Mouse (Mus musculus) MEL-GATA-1-ER (cell line): ENCODE measurements around the gene Lancl3.
A peak's percentile ranks its signal among the peaks of the same experiment; 100 is the strongest.
"Not testable (repeated sequence)": the region's sequence is repeated elsewhere in the genome, so short reads cannot be mapped to it uniquely, and the experiment has no call there.

Experiments used
- DNase-seq: peaks from one replicate; pipeline ENCODE4 v3.0.0-alpha.2; 2012; ENCODE audit warnings: low read depth; ENCODE audit errors: extremely low read depth

The Lancl3 gene

DNA sequence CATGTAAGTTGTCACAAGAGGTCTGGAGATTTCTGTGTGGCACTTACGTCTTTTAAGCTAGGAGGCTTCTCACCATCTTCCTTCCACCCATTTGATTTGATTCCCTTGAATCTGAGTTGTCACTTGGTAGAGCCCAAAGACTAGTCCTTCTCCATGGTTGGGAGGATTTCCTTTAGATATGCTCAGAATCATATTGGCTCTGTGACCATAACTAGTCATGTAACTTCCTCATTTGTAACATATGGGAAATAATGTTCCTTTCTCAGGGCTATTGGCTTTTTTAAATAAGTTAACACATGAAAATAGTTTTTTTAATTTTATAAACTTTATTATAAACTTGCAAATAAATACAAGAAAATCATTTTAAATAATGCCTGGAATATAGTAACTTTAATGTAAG lies 59.6 kb downstream of the Lancl3 start:
- DNase-seq, result peak; percentile 52

DNA sequence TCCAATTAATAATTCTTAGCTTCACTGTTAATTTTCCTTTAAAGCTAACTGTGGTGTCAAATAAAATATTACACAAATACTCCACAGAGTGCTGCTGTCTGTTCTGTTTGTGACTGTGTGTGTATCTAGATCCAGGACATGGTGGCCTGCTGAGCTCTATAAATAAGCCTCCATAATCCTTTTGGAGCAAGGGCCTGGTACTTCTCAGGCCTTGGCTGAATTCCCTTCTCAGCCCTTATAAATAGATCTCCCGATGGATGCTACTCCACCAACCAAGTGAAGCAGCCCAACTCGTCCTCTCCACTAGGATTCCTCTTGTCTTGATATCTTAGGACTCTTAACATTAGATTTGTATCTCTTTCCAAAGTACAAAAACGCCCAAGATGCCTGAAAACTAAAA lies 71.4 kb downstream of the Lancl3 start:
- no peak for DNase-seq

DNA sequence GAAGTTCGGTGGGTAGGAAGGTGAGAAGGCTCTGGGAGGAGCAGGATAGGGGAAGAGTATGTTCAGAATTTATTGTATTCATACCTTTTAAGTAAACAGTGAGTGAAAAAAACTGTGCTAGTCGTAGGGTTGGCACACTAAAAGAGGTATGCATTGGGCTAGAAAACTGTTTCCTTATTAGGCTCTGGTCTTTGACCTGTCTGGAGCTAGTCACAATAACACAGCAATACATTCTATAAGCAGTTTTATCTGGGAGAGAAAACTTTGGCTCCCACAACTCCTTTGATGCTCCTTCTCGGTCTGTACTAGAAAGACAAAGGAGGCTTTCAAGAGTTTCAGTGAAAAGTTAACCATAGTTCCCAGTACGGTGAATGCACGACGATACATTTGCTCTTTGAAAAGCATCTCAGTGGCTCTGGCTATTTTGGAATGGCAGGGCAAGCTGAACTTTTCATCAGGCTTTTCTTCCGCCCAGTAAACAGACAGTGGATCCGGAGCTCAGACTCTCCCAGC lies 72.3 kb downstream of the Lancl3 start:
- DNase-seq, result no peak

DNA sequence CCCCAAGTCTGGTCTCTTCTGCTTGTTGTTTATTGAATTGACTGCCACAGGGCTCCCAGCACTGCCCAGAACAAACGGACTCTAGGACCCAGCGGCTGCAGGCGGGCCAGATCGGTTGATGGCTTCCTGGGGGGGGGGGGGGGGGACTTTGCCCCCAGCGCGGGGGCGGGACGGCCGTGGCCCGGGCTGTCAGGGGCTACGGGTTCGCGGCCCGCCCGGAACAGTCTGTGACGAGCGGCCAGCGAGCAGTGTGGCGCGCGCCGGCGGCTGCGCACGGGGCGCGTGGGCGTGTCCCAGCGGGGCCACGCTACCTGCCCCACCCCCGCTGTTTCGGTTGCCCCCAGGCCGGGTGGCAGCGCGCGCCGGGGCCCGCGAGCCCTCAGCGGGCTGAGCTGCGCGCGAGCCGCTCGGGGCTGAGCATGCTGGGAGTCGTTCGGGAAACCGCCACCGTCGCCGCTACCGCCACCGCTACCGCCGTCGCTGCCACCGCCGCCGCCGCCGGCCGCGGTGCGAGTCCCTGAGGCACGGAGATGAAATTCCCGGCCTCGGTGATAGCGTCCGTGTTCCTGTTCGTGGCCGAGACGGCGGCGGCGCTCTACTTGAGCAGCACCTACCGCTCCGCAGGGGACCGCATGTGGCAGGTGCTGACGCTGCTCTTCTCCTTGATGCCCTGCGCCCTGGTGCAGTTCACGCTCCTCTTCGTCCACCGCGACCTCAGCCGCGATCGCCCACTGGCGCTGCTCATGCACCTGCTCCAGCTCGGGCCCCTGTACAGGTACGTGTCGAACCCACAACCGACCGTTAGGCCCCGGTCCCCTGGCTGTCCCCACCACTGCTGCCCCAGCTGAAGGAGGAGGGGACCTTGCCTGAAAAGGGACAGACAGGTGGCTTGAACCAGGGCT lies 73.0 kb downstream of the Lancl3 start, which contains the start of gene Xk:
Gene Xk (plus strand): TSS at position 297 of the 902 bp plus-strand sequence.
- DNase-seq, result peak; percentile 67

DNA sequence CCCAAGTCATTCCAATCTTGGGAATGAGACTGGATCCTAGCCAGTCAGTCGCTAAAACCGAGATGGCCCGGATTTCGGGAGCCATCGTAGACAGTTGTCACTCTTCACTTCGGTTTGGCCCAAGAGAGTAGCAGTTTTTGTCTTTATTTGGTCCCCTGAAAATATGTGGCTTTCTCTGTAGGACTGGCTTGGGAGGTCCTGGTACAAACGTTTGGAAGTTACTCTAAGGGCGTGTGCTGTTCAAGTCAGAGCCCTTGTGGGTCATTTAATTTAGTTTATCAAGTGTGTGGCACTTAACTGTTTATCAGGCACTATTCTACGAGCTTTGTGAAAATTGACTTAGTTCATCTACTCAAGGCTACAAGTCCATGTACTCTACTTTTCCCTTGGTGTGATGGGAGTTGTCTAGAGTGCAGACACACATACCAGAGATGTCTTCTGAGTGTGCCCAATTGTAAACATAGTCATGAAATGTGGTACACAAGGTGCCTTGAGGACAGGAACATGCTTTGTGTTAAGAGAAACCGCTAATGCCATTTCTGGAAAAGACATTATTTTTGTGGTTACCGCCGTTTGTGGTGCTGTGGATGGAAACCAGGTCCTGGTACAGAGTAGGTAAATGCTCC lies 73.8 kb downstream of the Lancl3 start:
- no peak for DNase-seq

DNA sequence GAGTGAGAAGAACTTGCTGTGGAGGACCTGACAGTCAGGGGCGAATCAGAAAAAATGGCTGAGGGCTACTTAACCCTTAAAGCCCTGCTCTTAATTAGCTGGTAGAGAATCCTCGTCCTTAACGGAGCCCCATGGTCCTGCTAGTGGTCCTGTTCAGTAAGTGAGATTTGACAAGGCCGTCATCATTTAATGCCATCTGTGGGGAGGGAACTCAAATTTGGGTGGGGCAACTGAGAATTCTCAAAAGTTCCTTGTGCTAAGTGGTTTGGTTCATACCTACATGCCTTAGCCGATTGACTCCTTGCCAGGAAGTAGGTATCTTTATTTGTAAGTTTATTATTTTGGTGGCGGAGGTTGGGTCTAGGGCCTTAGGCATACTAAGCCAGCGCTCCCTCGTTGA lies 74.6 kb downstream of the Lancl3 start:
- DNase-seq, result no peak

DNA sequence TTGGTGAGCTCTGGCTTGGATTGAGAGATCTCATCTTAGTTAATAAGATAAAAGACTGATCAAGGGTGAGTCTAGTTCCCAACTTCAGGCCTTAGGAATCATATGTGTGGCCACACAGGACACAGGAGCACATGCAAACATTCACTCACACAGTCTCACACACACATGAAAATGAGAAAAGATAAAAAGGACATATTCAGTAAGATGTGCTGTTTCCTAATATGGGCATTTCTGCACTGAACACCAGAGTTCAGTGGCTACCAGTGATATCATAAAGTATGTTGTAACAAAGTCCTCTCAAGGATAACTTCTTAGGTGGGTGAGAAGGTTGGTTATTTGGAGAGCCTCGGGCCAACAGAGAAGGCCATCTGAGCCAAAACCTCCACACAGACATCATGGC lies 83.8 kb downstream of the Lancl3 start, which contains the start of gene H2al1m:
Gene H2al1m (plus strand): TSS at position 301 of the 400 bp plus-strand sequence.
- not testable (repeated sequence) for DNase-seq

DNA sequence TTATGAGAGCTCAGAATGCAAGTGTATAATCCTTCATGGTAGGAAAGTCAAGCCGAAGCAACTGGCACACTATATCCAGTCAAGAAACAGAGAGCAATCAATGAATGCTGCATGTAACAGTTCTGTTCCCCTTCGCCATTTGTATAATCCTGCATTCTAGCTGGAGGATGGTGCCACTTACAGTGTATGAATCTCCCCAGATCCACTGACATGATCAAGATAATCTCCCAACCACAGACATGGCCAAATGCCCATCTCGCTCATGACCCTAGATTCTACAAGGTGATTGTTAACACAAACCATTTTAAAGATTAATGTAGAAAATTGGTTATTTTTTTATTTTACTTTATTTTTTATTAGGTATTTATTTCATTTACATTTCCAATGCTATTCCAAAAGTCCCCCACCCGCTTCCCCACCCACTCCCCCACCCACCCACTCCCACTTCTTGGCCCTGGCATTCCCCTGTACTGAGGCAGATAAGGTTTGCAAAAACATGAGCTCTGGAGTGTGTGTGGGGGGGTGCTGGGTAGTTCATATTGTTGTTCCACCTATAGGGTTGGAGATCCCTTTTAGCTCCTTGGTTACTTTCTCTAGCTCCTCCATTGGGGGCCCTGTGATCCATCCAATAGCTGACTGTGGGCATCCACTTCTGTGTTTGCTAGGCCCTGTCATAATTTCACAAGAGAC lies 93.6 kb downstream of the Lancl3 start:
- DNase-seq, result not testable (repeated sequence)

DNA sequence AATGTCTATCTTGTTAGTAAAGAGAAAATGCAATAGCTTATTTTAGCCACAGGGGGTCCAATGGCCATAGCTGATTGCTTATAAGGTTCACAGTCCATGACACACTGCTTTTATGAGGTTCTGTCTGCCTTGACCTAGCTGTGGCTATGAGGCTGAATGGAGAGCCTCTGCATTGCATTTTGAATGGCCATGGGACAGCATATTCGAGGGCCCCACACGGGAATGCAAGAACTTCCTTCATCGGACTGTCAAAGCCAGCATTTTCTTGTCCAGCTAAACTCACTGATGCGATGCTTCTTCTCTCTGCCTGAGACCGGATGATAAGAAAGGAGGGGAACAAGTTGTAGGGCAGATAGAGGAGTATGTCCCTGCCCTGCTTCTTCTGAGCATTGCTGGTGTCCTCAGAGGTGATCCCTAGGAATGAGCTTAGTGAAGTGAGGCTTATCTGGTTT lies 98.7 kb downstream of the Lancl3 start:
- DNase-seq, result peak; percentile 89

DNA sequence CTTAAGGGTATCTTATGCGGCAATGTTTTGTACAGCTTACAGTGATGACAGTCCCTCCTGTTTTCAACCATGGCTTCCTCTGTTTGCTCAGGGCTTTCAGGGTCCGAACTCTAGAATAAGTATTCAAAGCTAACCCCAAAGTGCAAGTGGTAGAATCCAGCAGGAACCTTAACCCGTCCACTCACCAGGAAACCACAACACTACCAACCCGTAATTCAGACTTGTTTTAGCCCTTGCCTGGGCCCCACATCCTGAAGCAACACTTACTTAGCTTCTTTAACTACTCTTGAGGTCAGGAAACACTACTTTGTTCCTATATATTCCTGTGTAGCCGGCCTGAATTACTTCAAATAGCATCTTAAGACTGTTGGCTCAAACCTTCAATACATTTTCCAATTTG lies 103.1 kb downstream of the Lancl3 start:
- no peak for DNase-seq

DNA sequence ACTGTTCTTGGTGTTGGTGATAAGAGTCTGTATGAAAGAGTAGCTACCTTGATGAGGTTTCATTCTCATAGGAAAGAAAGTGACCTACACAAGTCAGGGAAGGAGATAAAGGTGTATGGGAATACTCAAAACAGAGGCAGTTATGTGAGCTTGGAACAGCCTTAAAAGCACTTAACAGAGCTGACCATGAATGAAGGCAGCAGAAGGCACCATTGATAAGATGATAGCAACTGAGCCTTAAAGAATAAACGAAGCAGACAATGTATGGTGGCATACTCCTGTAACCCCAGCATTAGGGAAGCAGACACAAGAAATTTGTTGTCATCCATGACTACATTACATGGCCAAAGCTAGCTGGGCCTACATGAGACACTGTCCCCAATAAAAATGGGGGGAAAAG lies 103.8 kb downstream of the Lancl3 start:
- DNase-seq, result no peak

DNA sequence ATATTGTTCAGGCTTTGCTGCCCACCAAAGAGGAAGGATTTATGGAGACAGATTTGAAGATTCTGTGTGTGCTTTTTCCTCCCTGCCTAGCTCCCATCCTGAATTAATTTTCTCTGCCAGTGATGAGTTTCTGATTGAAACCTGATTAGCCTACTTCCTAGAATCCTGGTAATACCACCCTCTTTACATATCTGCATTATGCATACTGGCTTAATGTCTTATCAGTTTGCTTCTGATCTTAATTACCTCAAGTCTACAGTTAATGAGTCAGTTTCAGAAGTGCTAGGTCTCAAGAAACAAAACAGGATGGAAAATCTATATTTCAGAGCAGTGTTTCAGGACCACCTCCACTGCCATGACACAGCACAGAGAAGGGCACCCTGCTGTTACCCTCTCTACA lies 116.8 kb downstream of the Lancl3 start:
- DNase-seq, result not testable (repeated sequence)
